Mouse (Mus musculus) layer of hippocampus, adult 18-20 months (tissue): ENCODE measurements around the gene Cenpa. TPM values are rescaled to one million over a fixed set of nuclear protein-coding genes. Genes with fewer than 3 reads are reported as not detected.

Experiments
- DNase-seq, 2 experiments: peaks; one replicate each; pipeline ENCODE4 v3.0.0; 2022; ENCODE audit warnings: low spot score in 2 of 2
- long read RNA-seq: library from polyadenylated mRNA; stranded (forward); transcript quantifications from one replicate; pipeline ENCODE4 v2.0.0, GENCODE M21; 2021
- total RNA-seq, 2 experiments: library from RNA; stranded (reverse); gene quantifications; 2 replicates each; pipeline ENCODE4 v1.2.3; 2021

Cenpa gene
- total RNA-seq: 1 to 10 TPM; 3.5 to 4.6 TPM
- long read RNA-seq: 0 reads

- peak; percentile 84 to 98 for DNase-seq
Measured at GRCm38 (mm10) chr5:30666391-30667195, at the start of gene Cenpa. Gene Cenpa, plus strand, starts transcription at chr5:30666777.

DNA sequence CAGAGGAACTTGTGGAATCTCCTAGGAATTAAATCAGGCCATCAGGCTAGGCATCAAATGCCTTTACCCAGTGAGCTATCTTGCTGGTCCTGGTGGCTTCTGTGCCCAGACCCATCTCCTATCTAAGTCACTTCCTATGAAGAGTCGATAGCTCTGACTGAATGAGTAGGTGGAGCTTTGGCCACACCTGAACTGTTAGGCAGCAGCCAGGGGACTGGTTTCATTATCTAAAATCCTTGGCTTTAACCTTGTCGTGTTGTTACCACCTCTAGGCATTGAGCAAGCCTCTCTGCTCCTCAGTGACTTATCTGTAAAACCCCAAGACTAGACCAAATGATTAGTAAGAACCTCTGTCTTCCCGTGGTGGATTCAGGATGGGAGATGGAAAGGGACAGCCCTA, 49.2 kb upstream of the Cenpa start:
- DNase-seq: no peak

GRCm38 (mm10) chr5:30617851-30618250, 48.7 kb upstream of the Cenpa start:
- DNase-seq: no peak

DNA sequence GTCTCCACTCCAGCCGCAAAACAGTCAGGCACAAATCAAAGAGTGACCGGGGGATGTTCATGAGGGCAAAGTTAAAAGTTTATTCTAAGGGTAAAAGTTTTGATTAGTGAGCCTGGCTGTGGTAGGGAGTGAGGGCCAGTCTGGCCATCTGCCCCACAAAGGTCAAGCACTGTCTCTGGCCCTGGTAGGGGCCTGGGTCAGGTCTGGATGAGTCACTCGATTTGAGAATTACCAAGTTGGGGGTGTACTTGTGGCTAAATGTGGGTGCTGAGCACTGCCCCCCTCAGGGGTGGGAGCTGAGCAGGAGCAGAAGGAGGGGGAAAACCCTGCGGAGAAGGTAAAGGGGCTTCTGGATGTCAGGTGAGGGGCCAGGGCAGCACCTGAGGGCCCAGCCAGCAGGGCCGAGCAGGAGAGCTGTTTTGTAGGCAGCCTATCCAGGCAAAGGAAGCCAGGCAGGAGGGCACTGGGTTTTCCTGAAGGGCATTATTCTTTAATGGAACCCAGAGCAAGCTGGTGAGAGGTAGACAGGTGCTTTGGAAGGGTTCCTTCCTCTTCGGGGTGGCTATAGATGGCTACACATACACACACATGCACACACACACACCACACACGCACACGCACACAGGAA, 48.1 kb upstream of the Cenpa start:
- DNase-seq: no peak

DNA sequence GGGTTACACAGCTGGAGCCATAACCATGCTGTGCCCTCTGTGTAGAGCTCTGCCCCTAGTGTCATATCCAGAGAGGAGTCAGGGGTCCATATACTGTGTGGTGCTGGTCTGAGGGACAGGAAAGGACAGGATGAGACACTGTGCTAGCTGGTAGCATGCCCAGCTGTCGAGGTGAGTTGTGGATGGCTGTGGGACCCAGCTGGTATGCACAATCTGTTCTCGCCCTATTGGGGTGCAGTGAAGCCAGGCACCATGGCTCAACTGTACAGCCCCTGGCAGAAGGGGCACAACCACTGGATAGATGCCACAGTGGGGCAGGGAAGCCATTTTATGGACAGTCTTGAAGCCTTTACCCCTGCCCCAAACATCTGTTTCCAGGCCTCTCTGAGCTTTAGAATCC, 47.4 kb upstream of the Cenpa start:
- no peak for DNase-seq

DNA sequence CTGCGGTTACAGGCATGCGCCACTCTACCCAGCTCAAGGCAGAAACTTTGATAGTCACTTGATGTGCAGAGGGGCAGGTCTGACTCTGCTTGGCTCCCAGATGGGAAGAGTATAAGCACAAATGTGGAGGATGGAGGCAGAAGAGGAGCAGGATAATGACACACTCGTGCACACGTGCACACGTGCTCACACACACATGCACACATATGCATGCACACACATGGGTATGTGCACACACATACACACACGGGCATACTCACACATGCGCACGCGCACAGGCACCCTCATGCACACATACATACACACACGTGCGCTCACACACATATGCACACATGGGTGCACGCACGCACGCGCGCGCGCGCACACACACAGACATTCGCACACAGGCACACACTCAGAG, 46.0 kb upstream of the Cenpa start:
- DNase-seq: no peak

- no peak for DNase-seq
Measured at GRCm38 (mm10) chr5:30621211-30621790, 45.3 kb upstream of the Cenpa start.

- DNase-seq: no peak
Measured at GRCm38 (mm10) chr5:30621844-30622176, 44.8 kb upstream of the Cenpa start.

GRCm38 (mm10) chr5:30622177-30622840, 44.3 kb upstream of the Cenpa start:
- no peak for DNase-seq

DNA sequence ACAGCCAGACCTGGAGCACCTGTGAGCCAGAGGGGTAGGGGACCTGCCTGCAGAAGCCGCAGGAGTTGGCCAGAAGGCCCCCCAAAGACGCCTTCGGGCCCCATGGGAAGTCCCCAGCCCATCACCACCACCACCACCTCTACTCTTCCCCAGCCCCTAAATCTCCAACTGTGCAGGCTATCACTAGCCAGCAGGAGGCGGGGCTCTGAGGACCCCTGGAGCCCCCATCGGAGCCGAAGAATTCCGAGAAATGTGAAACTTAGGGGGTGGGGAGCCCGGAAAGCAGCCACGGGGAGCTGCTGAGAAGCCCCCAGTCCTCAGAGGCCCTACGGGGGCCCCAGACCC, 43.8 kb upstream of the Cenpa start:
- no peak for DNase-seq

- DNase-seq: no peak
Measured at GRCm38 (mm10) chr5:30623380-30623779, 43.2 kb upstream of the Cenpa start.

GRCm38 (mm10) chr5:30624311-30624710, 42.3 kb upstream of the Cenpa start:
- DNase-seq: no peak

DNA sequence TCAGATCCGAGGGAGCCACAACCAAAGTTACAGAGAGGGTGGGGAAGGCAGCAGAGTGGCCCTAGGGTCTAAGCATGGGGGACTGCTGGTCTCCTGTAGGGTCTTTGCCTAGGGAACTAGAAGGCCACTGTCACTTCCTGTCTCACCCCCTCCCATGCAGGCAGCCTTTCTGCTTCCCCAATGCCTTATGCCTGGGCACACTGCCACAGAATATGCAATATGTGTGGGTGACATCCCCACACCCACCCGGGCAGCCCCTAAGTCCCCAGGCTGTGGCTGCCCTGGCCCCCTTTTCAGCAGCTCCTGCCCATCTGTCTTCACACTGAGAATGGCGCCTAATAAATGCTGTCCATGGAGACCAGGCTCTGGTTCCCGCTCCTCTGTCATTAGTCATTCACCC, 41.7 kb upstream of the Cenpa start:
- DNase-seq: no peak

DNA sequence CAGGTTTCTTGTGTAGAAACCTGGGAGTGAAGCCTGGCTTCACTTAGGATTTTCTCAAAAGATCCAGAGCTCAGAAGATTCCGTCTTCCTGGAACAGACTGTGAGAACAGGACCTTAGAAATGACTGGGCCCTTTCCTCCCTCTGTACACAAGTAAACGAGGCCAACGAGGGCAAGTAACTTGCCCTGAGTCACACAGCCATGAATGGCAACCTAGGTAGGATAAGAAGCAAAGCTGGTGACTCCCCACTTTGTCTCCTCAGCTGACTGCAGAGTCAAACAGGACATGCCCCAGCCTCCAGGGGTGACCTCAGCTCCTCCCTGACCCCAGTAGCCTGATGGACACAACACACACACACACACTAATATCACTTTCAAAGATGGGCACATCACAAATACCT, 41.2 kb upstream of the Cenpa start:
- DNase-seq: no peak

GRCm38 (mm10) chr5:30626331-30627105, 40.1 kb upstream of the Cenpa start:
- no peak for DNase-seq

GRCm38 (mm10) chr5:30628511-30628910, 38.1 kb upstream of the Cenpa start:
- no peak for DNase-seq

GRCm38 (mm10) chr5:30630401-30630800, 36.2 kb upstream of the Cenpa start:
- DNase-seq: peak in 1 of 2 experiments; percentile 44

- no peak for DNase-seq
Measured at GRCm38 (mm10) chr5:30632134-30632533, 34.4 kb upstream of the Cenpa start.

DNA sequence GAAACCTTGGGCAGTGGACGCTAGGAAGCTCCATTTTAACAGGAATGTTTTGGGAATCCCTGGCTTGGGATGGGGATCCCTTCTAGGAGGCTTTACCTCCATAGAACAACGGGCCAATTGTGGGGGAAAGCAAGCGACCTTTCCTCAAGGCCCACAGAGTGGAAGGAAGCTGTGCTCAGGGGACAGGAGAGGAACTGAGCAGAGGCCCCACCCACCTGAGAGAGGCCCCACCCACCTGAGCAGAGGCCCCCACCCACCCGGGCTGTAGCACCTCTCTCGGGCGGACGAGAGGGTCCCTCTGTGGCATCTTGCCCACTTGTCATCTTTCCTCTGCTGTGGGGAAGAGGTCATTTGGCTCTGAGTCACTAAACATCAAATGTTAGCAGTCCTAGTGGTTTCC, 29.6 kb upstream of the Cenpa start:
- DNase-seq: no peak

DNA sequence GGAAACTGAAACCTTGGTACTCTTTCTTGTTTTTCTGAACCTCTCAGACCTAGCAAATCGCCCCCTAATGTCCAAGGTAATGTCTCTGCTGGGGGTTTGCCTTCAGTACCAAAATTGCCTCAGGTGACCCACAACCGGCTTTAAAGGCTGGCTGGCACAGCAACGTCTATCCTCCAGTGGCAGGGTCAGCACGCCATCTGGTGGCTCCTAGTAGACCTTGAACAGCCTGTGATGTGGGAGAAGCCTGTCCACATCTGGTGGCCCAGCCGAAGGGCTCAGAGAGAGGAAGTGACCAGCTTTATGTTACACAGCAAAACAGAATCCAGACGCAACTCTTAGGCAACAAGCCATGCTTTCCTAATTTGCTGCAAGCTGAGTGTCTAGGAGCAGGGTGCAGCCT, 28.5 kb upstream of the Cenpa start:
- peak; percentile 56 to 84 for DNase-seq

GRCm38 (mm10) chr5:30643477-30644179, 22.9 kb upstream of the Cenpa start:
- peak in 1 of 2 experiments; percentile 51 for DNase-seq
